Mouse (Mus musculus): ENCODE measurements around the gene Necab3.

DNA sequence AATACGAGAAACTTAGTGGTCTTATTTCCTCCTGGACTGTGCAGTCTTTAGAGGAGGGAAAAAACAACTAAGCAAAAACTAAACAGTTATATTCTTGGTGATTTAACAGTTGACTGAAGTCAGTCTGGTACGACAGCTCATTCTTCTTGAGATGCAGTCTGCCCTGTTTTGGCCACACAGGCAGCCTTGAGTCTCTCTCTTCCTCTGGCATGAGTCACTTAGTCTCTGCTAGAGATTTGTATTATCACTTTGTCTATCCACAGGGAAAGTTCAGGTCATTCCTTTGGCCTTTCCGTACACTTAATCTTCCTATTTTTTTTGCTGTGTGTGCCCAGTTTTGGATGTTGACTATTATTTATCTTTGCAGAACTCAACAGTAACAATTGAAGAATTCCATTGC lies 48.5 kb downstream of the Necab3 start:
- TF ChIP-seq MAFK (IDR thresholded peaks at IDR 0.05; ENCODE audit: insufficient read depth, low read depth, low read length) (no peak), ZNF384 (IDR thresholded peaks at IDR 0.05; ENCODE audit: low read depth, low read length) (no peak), HCFC1 (IDR thresholded peaks at IDR 0.05; ENCODE audit: borderline replicate concordance, insufficient read depth, low read length) (no peak)
